Mouse (Mus musculus): Measurements from ENCODE around the gene Akap6.
"Not testable (repeated sequence)": the region's sequence is repeated elsewhere in the genome, so short reads cannot be mapped to it uniquely, and the experiment has no call there.

Gene Akap6

GRCm38 (mm10) chr12:52711857-52712640 lies 12.9 kb downstream of the Akap6 start:
- in situ Hi-C loops (cut with MboI, MseI), result no loop called here

- in situ Hi-C loops (cut with MboI, MseI), result no loop called here
These were observed 19.2 kb downstream of the Akap6 start for GRCm38 (mm10) chr12:52718392-52718791.

- in situ Hi-C loops (cut with MboI, MseI), result no loop called here
These were observed 20.0 kb downstream of the Akap6 start for GRCm38 (mm10) chr12:52719232-52719631.

- in situ Hi-C loops (cut with MboI, MseI), result no loop called here
These were observed 20.5 kb downstream of the Akap6 start for GRCm38 (mm10) chr12:52719681-52720080.

- in situ Hi-C loops (cut with MboI, MseI), result not testable (repeated sequence)
These were observed 24.9 kb downstream of the Akap6 start for GRCm38 (mm10) chr12:52724039-52724615.

GRCm38 (mm10) chr12:52726434-52727231 lies 27.4 kb downstream of the Akap6 start:
- in situ Hi-C loops (cut with MboI, MseI), result no loop called here

- in situ Hi-C loops (cut with MboI, MseI), result no loop called here
These were observed 30.2 kb downstream of the Akap6 start for GRCm38 (mm10) chr12:52729396-52729795.

- in situ Hi-C loops (cut with MboI, MseI), result not testable (repeated sequence)
These were observed 36.0 kb downstream of the Akap6 start for GRCm38 (mm10) chr12:52735161-52735560.

- in situ Hi-C loops (cut with MboI, MseI), result no loop called here
These were observed 38.0 kb downstream of the Akap6 start for GRCm38 (mm10) chr12:52737151-52737550.

GRCm38 (mm10) chr12:52739326-52739725 lies 40.1 kb downstream of the Akap6 start:
- in situ Hi-C loops (cut with MboI, MseI), result no loop called here

GRCm38 (mm10) chr12:52741801-52742200 lies 42.6 kb downstream of the Akap6 start:
- in situ Hi-C loops (cut with MboI, MseI), result no loop called here

- in situ Hi-C loops (cut with MboI, MseI), result no loop called here
These were observed 50.8 kb downstream of the Akap6 start for GRCm38 (mm10) chr12:52750006-52750405.

GRCm38 (mm10) chr12:52755649-52756048 lies 56.5 kb downstream of the Akap6 start:
- in situ Hi-C loops (cut with MboI, MseI), result no loop called here

GRCm38 (mm10) chr12:52757881-52758280 lies 58.7 kb downstream of the Akap6 start:
- in situ Hi-C loops (cut with MboI, MseI), result no loop called here

- in situ Hi-C loops (cut with MboI, MseI), result loop anchor here (10.0 kb wide), 1 partner anchor 271 kb away; no protein-coding TSS in a partner anchor
These were observed 64.9 kb downstream of the Akap6 start for GRCm38 (mm10) chr12:52764046-52764445.

- in situ Hi-C loops (cut with MboI, MseI), result loop anchor here (10.0 kb wide), 1 partner anchor 270 kb away; no protein-coding TSS in a partner anchor
These were observed 65.6 kb downstream of the Akap6 start for GRCm38 (mm10) chr12:52764810-52765209.

GRCm38 (mm10) chr12:52769561-52769960 lies 70.4 kb downstream of the Akap6 start:
- in situ Hi-C loops (cut with MboI, MseI), result loop anchor here (10.0 kb wide), 1 partner anchor 265 kb away; no protein-coding TSS in a partner anchor

- in situ Hi-C loops (cut with MboI, MseI), result no loop called here
These were observed 72.7 kb downstream of the Akap6 start for GRCm38 (mm10) chr12:52771931-52772330.

- in situ Hi-C loops (cut with MboI, MseI), result no loop called here
These were observed 73.5 kb downstream of the Akap6 start for GRCm38 (mm10) chr12:52772494-52773280.

GRCm38 (mm10) chr12:52773847-52774246 lies 74.7 kb downstream of the Akap6 start:
- in situ Hi-C loops (cut with MboI, MseI), result no loop called here

GRCm38 (mm10) chr12:52774382-52774781 lies 75.2 kb downstream of the Akap6 start:
- in situ Hi-C loops (cut with MboI, MseI), result no loop called here

Data from regulatory T cell (primary cell).